Mouse (Mus musculus): Measurements from ENCODE around the gene Krtap4-8. TPM values are rescaled to one million over a fixed set of nuclear protein-coding genes. Genes with fewer than 3 reads are reported as not detected.
"Not testable (repeated sequence)": the region's sequence is repeated elsewhere in the genome, so short reads cannot be mapped to it uniquely, and the experiment has no call there.

Gene Krtap4-8
- polyA plus RNA-seq (2015; fragmentation: Nextera tagmentation; extraction: Ambion mirVana), result 0.98 and 0.99 TPM in 2 replicates

- H3K27me3 ChIP-seq, result no peaks in the 10 kb centered on the region
- no peak within 1 kb of the TSS for H3K4me3 ChIP-seq (replicated peaks)
- no peak within 1 kb of the TSS for H3K4me2 ChIP-seq (replicated peaks)
- H3K4me1 ChIP-seq, result no peaks in the 10 kb centered on the region
- H3K27ac ChIP-seq (replicated peaks), result no peak within 1 kb of the TSS
- no peak within 1 kb of the TSS for H3K9ac ChIP-seq
- ATAC-seq (ENCODE audit: insufficient number of reproducible peaks, low FRiP score, low TSS enrichment, low read depth), result no peak
- WGBS, result 95% methylated on average over 2 of the region's 2 CpGs
- no peaks in the 10 kb centered on the region for H3K9me3 ChIP-seq (replicated peaks)
- no peaks in the 10 kb centered on the region for H3K36me3 ChIP-seq
Observed at GRCm38 (mm10) chr11:99780604-99781003, at the start of gene Krtap4-8. Gene Krtap4-8, minus strand, starts transcription at chr11:99780704.

- WGBS, result 77% methylated on average over 2 of the region's 2 CpGs
- not testable (repeated sequence) for H3K9me3 ChIP-seq (replicated peaks); H3K4me3 ChIP-seq (replicated peaks); H3K4me1 ChIP-seq; H3K27ac ChIP-seq (replicated peaks); H3K36me3 ChIP-seq; ATAC-seq (ENCODE audit: insufficient number of reproducible peaks, low FRiP score, low TSS enrichment, low read depth); H3K4me2 ChIP-seq (replicated peaks); H3K27me3 ChIP-seq; H3K9ac ChIP-seq
Observed at GRCm38 (mm10) chr11:99815566-99815965, 35.1 kb upstream of the Krtap4-8 start, which contains the start of gene Gm11564. Gene Gm11564, minus strand, starts transcription at chr11:99815666.

- not testable (repeated sequence) for H3K36me3 ChIP-seq; H3K27me3 ChIP-seq; H3K9me3 ChIP-seq (replicated peaks); H3K4me2 ChIP-seq (replicated peaks); H3K4me3 ChIP-seq (replicated peaks); ATAC-seq (ENCODE audit: insufficient number of reproducible peaks, low FRiP score, low TSS enrichment, low read depth); H3K9ac ChIP-seq; H3K4me1 ChIP-seq; H3K27ac ChIP-seq (replicated peaks)
Observed at GRCm38 (mm10) chr11:99809792-99810191, 29.3 kb upstream of the Krtap4-8 start, which contains the start of gene Krtap4-13. Gene Krtap4-13, minus strand, starts transcription at chr11:99809892.

GRCm38 (mm10) chr11:99804346-99804745 is 23.8 kb upstream of the Krtap4-8 start, which contains the start of gene Gm11554:
Gene Gm11554, minus strand, starts transcription at chr11:99804446.
- not testable (repeated sequence) for H3K27me3 ChIP-seq; ATAC-seq (ENCODE audit: insufficient number of reproducible peaks, low FRiP score, low TSS enrichment, low read depth); H3K4me3 ChIP-seq (replicated peaks); H3K4me2 ChIP-seq (replicated peaks); H3K9me3 ChIP-seq (replicated peaks); H3K9ac ChIP-seq; H3K4me1 ChIP-seq; H3K27ac ChIP-seq (replicated peaks); H3K36me3 ChIP-seq
- no CpG with 5 or more reads among the region's 1 CpGs for WGBS

- H3K4me1 ChIP-seq; H3K27me3 ChIP-seq; H3K4me2 ChIP-seq (replicated peaks); H3K9me3 ChIP-seq (replicated peaks); H3K27ac ChIP-seq (replicated peaks); H3K4me3 ChIP-seq (replicated peaks); H3K36me3 ChIP-seq; ATAC-seq (ENCODE audit: insufficient number of reproducible peaks, low FRiP score, low TSS enrichment, low read depth); H3K9ac ChIP-seq: not testable (repeated sequence)
- no CpG with 5 or more reads among the region's 1 CpGs for WGBS
Observed at GRCm38 (mm10) chr11:99798832-99799231, 18.3 kb upstream of the Krtap4-8 start, which contains the start of gene Gm11569. Gene Gm11569, minus strand, starts transcription at chr11:99798932.

- no peak for ATAC-seq (ENCODE audit: insufficient number of reproducible peaks, low FRiP score, low TSS enrichment, low read depth)
- Histone ChIP-seq H3K9me3 (replicated peaks) (no peaks in the 10 kb centered on the region), H3K27ac (replicated peaks) (no peak within 1 kb of the TSS), H3K27me3 (no peaks in the 10 kb centered on the region; the same call in 1 of the 2 replicates), H3K4me3 (replicated peaks) (no peak within 1 kb of the TSS), H3K4me1 (no peaks in the 10 kb centered on the region), H3K9ac (no peak within 1 kb of the TSS), H3K36me3 (no peaks in the 10 kb centered on the region), H3K4me2 (replicated peaks) (no peak within 1 kb of the TSS)
- WGBS, result 78% methylated on average over 2 of the region's 2 CpGs
Observed at GRCm38 (mm10) chr11:99793367-99793766, 12.9 kb upstream of the Krtap4-8 start, which contains the start of gene Gm11596. Gene Gm11596, minus strand, starts transcription at chr11:99793467.

GRCm38 (mm10) chr11:99784900-99785299 is 4.4 kb upstream of the Krtap4-8 start, which contains the start of gene Krtap4-9:
Gene Krtap4-9, plus strand, starts transcription at chr11:99785200.
- not testable (repeated sequence) for H3K27ac ChIP-seq (replicated peaks); H3K9ac ChIP-seq; H3K4me2 ChIP-seq (replicated peaks); H3K9me3 ChIP-seq (replicated peaks); ATAC-seq (ENCODE audit: insufficient number of reproducible peaks, low FRiP score, low TSS enrichment, low read depth); H3K27me3 ChIP-seq; H3K36me3 ChIP-seq; H3K4me3 ChIP-seq (replicated peaks); H3K4me1 ChIP-seq

GRCm38 (mm10) chr11:99778401-99778800 is 2.1 kb downstream of the Krtap4-8 start:
- no peak overlapping the region for H3K27ac ChIP-seq (replicated peaks)
- no peaks in the 10 kb centered on the region for H3K27me3 ChIP-seq
- no peak overlapping the region for H3K4me2 ChIP-seq (replicated peaks)
- no peak overlapping the region for H3K9ac ChIP-seq
- no peaks in the 10 kb centered on the region for H3K9me3 ChIP-seq (replicated peaks)
- ATAC-seq (ENCODE audit: insufficient number of reproducible peaks, low FRiP score, low TSS enrichment, low read depth), result no peak
- no peaks in the 10 kb centered on the region for H3K36me3 ChIP-seq
- 67% methylated on average over 7 of the region's 7 CpGs for WGBS
- H3K4me3 ChIP-seq (replicated peaks), result no peak overlapping the region
- H3K4me1 ChIP-seq, result no peaks in the 10 kb centered on the region

- H3K4me2 ChIP-seq (replicated peaks); H3K9me3 ChIP-seq (replicated peaks); ATAC-seq (ENCODE audit: insufficient number of reproducible peaks, low FRiP score, low TSS enrichment, low read depth); H3K27ac ChIP-seq (replicated peaks); H3K4me1 ChIP-seq; H3K9ac ChIP-seq; H3K4me3 ChIP-seq (replicated peaks); H3K36me3 ChIP-seq; H3K27me3 ChIP-seq: not testable (repeated sequence)
Observed at GRCm38 (mm10) chr11:99772813-99773212, 7.7 kb downstream of the Krtap4-8 start, which contains the start of gene Gm11595. Gene Gm11595, minus strand, starts transcription at chr11:99772913.

GRCm38 (mm10) chr11:99768410-99768809 is 12.1 kb downstream of the Krtap4-8 start:
- no peak overlapping the region for H3K9ac ChIP-seq
- no peak overlapping the region for H3K4me3 ChIP-seq (replicated peaks)
- WGBS, result 44% methylated on average over 2 of the region's 2 CpGs
- no peaks in the 10 kb centered on the region for H3K27me3 ChIP-seq
- no peaks in the 10 kb centered on the region for H3K4me1 ChIP-seq
- no peak overlapping the region for H3K27ac ChIP-seq (replicated peaks)
- no peaks in the 10 kb centered on the region for H3K9me3 ChIP-seq (replicated peaks)
- H3K36me3 ChIP-seq, result no peaks in the 10 kb centered on the region
- H3K4me2 ChIP-seq (replicated peaks), result no peak overlapping the region
- no peak for ATAC-seq (ENCODE audit: insufficient number of reproducible peaks, low FRiP score, low TSS enrichment, low read depth)

GRCm38 (mm10) chr11:99758877-99759276 is 21.6 kb downstream of the Krtap4-8 start:
- Histone ChIP-seq H3K36me3 (no peaks in the 10 kb centered on the region), H3K4me1 (no peaks in the 10 kb centered on the region), H3K4me2 (replicated peaks) (no peak overlapping the region), H3K27me3 (no peaks in the 10 kb centered on the region), H3K27ac (replicated peaks) (no peak overlapping the region), H3K9me3 (replicated peaks) (no peaks in the 10 kb centered on the region), H3K9ac (no peak overlapping the region), H3K4me3 (replicated peaks) (no peak overlapping the region)
- WGBS, result 89% methylated on average over 1 of the region's 1 CpGs
- ATAC-seq (ENCODE audit: insufficient number of reproducible peaks, low FRiP score, low TSS enrichment, low read depth), result no peak

- no peak overlapping the region for H3K27ac ChIP-seq (replicated peaks)
- H3K9ac ChIP-seq, result no peak overlapping the region
- H3K27me3 ChIP-seq, result no peaks in the 10 kb centered on the region
- no peaks in the 10 kb centered on the region for H3K4me1 ChIP-seq
- H3K36me3 ChIP-seq, result no peaks in the 10 kb centered on the region
- H3K4me3 ChIP-seq (replicated peaks), result no peak overlapping the region
- H3K4me2 ChIP-seq (replicated peaks), result no peak overlapping the region
- ATAC-seq (ENCODE audit: insufficient number of reproducible peaks, low FRiP score, low TSS enrichment, low read depth), result no peak
- WGBS, result 78% methylated on average over 3 of the region's 3 CpGs
- no peaks in the 10 kb centered on the region for H3K9me3 ChIP-seq (replicated peaks)
Observed at GRCm38 (mm10) chr11:99743985-99744384, 36.5 kb downstream of the Krtap4-8 start.

Measured in embryonic facial prominence, embryonic 15.5 days (tissue).